Mouse (Mus musculus) monocyte, adult 2 months (primary cell): Measurements from ENCODE around the gene Bag1.

ENCODE experiments used
- DNase-seq, 2 experiments: peaks; one replicate each; pipeline ENCODE4 v3.0.0; 2022; ENCODE audit warnings: low spot score in 2 of 2, low read depth in 1 of 2

Bag1 gene

DNA sequence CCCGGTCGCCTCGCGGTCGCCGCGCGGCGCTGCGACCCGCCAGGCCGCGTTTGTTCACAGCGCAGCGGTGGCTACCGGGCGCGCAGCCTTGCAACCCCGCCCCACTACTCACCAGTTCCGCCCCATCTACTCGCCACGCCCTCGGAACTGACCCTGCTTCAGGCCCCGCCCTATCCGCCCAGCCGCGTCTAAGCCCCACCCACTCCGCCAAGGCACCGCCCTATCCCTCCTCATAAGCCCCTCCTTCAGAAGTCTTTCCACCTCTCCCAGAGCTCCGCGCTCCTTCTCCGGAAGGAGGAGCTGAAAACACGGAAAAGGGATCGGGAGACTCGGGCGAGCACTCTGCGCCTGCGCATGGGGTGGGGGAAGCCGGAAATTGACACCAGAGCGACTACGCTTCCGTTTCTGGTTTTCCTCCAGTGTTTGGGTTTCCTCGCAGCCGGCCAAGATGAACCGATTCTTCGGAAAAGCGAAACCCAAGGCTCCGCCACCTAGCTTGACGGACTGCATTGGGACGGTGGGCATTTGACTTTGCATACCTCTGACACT, at the start of gene Bag1, which contains the start of gene Chmp5:
Gene Bag1 (minus strand): TSS at position 135 of the 549 bp plus-strand sequence.
Gene Chmp5 (plus strand): TSS at position 248 of the 549 bp plus-strand sequence.
- peak; percentile 98 to 100 for DNase-seq

DNA sequence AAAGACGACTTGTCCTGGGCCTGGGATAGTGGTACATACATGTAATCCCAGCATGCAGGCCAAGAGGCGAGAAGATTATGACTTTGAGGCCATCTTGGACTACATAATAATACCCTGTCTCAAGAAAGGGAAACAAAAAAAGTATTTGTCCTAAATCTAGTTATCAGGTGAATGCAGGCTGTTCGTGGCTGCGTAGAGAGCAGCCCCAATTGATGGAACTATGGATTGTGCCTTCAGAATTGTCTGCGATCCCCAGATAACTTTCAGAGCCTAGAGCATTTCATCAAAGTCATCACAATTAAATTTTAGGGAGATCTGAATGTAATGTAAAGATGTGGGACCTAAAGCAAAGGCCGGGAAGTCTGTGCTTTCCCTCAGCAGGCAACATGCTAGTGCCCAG, 48.2 kb upstream of the Bag1 start:
- DNase-seq = no peak

- DNase-seq = no peak
Measured at GRCm38 (mm10) chr4:40989633-40990032, 41.5 kb upstream of the Bag1 start.

GRCm38 (mm10) chr4:40983686-40984085, 35.6 kb upstream of the Bag1 start:
- DNase-seq = no peak

GRCm38 (mm10) chr4:40982486-40982885, 34.4 kb upstream of the Bag1 start:
- DNase-seq = no peak

GRCm38 (mm10) chr4:40979430-40979829, 31.3 kb upstream of the Bag1 start:
- DNase-seq = no peak

DNA sequence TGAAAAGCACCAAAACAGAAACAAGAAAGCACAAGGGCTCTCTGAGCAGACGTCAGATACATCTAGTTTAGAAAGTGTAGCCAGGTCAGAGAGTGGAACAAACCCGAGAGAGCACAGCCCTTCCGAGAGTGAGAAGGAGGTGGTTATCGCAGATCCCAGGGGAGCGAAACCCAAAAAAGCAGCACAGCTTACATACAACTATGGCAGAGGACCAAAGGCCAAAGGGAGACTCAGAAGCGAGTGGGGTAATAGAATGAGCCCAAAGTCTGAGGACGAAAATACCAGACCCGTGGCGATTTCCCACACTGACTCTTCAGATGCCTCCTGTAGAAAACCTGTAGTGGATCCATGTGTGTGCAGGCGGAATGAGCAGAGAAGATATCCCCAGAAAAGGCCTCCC, 28.6 kb upstream of the Bag1 start:
- no peak for DNase-seq

- no peak for DNase-seq
Measured at GRCm38 (mm10) chr4:40975678-40976077, 27.6 kb upstream of the Bag1 start.

DNA sequence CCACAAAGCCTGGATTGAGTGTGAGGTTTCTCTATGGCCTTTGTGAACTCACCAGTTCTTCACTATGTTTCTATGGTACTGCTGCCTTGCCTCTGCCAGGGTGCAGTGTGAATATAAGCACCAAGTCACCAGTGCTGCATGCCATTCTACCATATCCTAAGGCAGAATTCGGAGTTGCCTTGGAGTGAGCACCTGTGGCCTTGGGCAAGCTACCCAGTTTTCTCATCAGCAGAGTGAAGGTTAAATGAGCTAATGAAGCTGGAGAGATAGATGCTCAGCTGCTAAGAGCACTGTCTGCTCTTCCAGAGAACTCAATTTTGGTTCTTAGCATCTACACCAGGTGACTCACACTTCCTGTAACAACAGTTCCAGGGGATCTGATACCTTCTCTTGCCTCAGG, 25.9 kb upstream of the Bag1 start:
- DNase-seq = no peak

DNA sequence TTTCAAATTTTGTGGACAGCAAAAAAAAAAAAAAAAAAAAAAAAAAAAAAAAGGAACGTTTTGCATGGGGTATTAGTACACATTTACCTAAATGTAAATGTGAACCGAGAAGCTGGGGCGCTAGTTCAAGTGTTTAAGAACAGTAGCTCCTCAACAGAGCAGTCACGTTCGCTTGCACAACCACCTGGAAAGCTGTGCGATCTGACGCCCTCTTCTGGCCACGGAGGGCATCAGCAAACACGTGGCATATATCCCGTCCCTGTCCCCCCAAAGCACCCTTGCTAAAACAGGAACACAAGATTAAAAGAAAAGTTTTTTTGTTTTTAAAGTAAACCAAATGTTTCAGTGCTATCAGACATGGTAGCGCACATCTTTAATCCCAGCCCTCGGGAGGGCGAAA, 23.6 kb upstream of the Bag1 start:
- peak in 1 of 2 experiments; percentile 26 for DNase-seq

DNA sequence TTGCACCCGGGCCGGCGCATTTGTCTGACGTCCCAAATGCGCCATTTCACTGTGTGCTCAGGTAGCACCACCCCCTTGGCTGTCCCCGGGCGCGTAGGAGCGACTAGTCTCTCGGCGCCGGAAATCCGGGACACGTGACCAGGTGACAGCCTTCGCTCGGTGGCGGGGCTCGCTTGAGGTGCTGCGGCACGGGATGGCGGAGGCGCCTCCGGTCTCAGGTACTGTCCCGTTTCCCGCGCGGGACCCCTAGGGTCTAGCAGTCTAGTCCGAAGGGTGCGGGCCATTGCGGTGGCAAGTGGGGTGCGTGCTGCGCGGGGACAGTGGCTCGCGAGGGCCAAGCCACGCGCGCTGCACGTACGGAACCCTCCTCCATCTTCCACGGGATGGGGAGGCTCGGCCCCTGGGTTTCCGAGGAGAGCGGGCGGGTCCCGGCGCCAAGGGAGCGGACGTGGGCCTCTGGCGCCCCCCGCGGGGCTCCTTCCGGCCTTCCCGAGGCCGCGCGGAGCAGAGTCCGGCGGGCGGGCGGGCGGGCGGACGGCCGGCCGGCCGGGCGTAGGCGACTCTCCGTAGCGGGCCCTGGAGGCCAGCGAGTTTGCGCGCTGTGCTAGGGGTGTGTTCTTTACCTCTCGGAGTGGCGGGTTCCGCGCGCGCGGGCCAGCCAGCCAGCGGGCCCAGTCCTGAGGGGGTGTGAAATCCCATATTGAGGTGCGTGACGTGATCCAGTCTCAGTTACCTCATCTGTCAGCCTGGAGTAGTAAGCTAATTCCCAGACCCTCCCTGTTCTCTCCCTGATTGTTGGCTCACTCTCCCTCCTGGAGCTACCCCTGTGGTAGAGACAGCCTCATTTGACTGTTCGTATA, 23.0 kb upstream of the Bag1 start, which contains the start of gene Nfx1:
Gene Nfx1 (plus strand): TSS at position 65 of the 860 bp plus-strand sequence.
- peak; percentile 80 to 87 for DNase-seq

- DNase-seq = no peak
Measured at GRCm38 (mm10) chr4:40970592-40970841, 22.4 kb upstream of the Bag1 start.

DNA sequence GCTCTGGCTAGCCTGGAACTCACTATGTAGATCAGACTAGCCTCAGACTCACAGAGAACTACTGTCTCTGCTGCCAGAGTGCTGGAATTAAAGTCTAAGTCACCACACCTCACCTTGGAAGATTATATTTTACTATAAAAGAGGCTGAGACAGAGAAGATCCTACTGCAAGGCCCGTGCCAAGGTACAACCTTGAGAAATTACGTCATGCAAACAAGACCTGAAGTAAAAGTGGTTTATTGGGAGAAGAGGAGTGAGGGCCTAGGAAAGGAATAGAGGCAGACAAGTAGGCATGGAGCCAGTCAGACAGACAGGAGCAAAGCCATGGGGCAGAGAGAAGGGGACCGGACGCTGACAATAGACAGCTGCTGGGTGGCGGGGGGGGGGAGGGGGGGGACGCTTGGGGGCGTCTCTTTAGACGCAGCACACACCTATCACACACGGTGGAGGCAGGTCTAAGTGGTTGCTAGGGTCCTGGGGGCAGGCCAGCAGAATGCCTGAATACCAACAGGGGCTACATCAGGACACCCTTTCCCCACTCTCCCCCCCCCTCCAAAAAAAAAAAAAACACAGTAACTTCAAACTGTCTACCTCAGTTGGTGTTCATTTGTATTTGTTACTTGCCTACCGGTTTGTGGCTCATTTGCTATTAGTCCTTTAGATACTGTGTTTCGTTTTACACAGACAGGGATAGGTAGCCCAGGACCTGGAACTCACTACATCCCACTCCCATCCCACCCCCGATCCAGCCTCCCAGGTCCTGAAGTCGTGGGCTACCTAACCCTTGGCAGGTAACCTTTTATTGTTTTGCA, 21.9 kb upstream of the Bag1 start:
- no peak for DNase-seq

GRCm38 (mm10) chr4:40969161-40969560, 21.1 kb upstream of the Bag1 start:
- DNase-seq = no peak

GRCm38 (mm10) chr4:40963536-40963935, 15.4 kb upstream of the Bag1 start:
- DNase-seq = no peak

DNA sequence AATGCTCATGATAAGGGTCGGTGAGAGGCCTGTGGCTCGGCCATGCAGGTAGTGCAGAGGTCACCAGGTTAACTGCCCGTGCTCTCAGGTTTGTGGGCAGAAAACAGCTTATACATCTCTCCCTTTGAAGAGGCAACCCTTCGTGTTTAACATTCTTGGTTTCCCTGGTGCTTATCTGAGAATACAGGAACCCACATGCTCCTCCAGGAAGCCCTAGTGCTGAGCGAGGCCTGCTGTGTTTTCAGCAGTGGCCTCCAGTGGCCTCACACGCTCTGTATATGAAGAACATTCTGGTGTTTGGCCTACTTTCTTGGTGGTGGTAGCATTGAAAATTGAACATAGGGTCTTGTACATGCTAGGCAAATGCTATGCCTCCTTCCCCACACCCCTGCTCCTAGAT, 7.8 kb upstream of the Bag1 start:
- DNase-seq = no peak

- DNase-seq = no peak
Measured at GRCm38 (mm10) chr4:40953521-40953920, 5.4 kb upstream of the Bag1 start.

GRCm38 (mm10) chr4:40947565-40948159, 432 bp downstream of the Bag1 start:
- no peak for DNase-seq

GRCm38 (mm10) chr4:40946516-40947121, 1.5 kb downstream of the Bag1 start:
- DNase-seq = no peak

- DNase-seq = no peak
Measured at GRCm38 (mm10) chr4:40943651-40944050, 4.4 kb downstream of the Bag1 start.

- no peak for DNase-seq
Measured at GRCm38 (mm10) chr4:40938793-40939192, 9.3 kb downstream of the Bag1 start.
